Mouse (Mus musculus) neural tube, embryonic 10.5 days (tissue): ENCODE results near the gene Gorasp2.

Experiments
- DNase-seq: peaks from one replicate; pipeline ENCODE4 v3.0.0-alpha.2; 2017; ENCODE audit warnings: low spot score; ENCODE audit errors: extremely low spot score

Gorasp2 gene

DNA sequence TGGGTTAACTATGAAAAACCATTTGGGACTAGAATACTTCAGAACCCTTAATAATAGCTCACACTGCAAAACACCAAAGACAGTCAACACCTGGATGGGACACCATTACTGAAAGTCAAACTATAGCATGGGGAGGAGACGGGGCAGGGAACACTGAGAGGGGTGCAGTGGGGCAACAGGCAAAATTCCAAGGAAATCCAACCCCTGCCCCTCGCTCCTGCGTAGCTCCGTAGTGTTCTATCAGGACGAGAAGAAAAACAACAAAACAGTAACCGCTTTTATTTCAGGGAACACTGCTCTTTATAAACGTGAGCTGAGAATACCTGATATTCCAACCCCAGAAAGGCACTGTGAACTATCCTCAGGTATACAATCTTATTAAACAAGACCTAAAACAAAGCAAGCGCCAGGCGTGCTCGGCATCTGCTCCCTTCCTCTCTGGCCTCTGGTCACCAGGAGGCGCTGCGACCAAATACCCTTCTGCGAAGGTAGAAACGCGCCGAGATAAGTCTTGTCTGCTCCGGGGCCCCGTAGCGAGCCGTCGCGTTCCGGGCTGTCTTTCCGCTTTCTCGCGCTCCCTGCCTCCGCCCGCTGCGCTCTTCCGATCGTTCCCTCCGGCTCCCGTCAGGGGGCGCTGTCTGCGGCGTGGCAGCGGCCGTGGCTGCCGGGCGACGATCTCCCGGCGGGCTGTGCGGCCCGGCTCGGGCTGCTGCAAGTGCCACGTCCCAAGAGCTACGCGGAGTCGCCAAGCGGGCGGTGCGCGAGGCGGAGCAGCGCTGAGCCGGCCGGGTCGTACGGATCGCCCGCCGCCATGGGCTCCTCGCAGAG is at the start of gene Gorasp2:
Gene Gorasp2, plus strand, starts transcription at position 690 of the 828 bp plus-strand sequence.
- DNase-seq, result peak; percentile 90

GRCm38 (mm10) chr2:70614745-70615351 is 46.5 kb upstream of the Gorasp2 start:
- no peak for DNase-seq

GRCm38 (mm10) chr2:70616076-70616475 is 45.3 kb upstream of the Gorasp2 start:
- DNase-seq, result no peak

GRCm38 (mm10) chr2:70616617-70617016 is 44.8 kb upstream of the Gorasp2 start:
- DNase-seq, result no peak

GRCm38 (mm10) chr2:70619232-70619835 is 42.0 kb upstream of the Gorasp2 start:
- no peak for DNase-seq

DNA sequence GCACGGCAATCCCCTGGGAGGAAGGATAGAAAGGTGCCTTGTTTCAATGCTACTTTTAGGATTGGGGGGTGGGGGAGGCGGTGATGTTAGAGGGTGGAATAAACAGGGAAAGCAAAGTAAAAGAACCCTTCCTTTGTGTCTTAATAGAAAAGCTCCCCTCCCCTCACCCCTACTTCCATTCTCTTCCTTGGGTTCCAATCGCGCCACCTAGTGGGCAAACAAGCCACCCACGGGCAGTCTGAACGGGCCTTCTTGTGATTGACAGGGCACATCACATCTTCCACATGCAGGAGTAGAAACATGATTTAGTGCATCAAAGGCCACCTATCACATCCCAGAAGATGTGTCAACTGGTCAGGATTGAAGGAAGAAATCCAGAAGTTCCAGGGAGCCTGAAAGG is 41.2 kb upstream of the Gorasp2 start:
- peak; percentile 51 for DNase-seq

GRCm38 (mm10) chr2:70622244-70622643 is 39.1 kb upstream of the Gorasp2 start:
- no peak for DNase-seq

GRCm38 (mm10) chr2:70625761-70626160 is 35.6 kb upstream of the Gorasp2 start:
- no peak for DNase-seq

DNA sequence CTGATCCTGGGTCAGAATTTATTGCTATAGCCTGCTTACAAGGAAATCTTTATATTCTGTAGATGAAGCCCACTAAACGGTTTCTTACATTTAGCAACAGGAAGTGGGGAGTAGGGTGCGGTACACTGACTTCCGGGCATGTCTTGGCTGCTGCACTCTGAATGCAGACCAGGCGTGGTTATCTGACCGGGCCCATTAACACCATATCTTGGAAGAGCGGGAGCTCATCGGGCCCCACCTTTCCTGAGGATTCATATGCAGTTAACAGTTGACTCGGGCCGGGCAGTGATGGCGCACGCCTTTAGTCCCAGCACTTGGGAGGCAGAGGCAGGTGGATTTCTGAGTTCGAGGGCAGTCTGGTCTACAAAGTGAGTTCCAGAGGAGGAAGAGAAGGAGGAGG is 33.0 kb upstream of the Gorasp2 start:
- DNase-seq, result no peak

GRCm38 (mm10) chr2:70629339-70629761 is 32.0 kb upstream of the Gorasp2 start:
- DNase-seq, result no peak

DNA sequence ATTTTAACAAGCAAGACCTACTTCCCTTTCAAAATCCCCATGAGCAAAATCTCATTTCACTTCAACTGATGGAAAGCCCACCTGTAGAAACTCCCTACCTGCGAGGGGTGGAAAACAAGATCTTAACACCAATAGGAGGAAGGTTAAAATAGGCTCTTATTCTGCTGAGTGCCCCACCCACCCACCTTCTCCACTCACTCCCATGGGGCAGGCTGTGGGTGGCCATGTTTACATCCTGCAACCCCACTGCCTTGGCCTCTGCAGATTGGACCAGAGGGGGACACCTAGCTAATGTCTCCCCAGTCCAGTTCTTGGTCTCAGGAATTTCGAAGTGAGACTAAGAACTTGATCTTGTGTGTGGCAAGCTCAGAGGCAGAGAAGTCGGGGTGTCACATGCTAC is 31.5 kb upstream of the Gorasp2 start:
- DNase-seq, result no peak

DNA sequence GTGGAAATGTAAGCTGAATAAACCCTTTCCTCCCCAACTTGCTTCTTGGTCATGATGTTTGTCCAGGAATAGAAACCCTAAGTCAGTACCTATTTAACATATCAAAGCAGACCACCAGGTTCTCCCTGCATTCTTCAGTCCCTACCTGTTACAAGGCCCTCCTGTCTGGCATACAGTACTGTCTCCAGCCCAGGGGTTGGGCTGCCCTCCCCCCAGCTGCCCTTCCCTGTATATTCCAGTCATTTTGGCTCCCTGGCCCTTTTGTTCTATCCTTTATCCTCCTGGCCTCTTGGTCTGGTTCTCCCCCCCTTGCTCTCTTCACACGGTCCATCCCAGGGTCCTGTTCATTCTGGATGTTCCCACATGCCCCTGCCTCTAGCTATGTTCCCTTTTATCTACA is 30.1 kb upstream of the Gorasp2 start:
- DNase-seq, result no peak

DNA sequence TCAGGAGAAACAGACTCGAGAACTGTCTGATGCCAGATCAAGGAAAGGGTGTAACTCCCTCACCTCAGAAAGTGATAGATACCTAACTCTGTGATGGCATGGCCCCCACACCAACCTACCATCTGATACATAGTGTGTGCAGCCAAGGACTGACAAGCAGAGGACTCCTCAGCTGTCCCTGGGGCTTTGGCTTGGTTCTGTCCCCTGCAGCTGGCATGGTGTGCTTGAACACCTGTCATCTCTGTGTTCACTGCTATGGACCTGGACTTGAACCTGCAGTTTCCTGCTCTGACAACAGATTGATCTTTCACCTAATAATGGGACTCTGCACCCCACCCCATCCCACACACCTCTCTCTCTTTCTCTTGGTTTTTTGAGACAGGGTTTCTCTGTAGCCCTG is 29.0 kb upstream of the Gorasp2 start:
- DNase-seq, result no peak

- no peak for DNase-seq
Measured at GRCm38 (mm10) chr2:70634028-70634690, 27.2 kb upstream of the Gorasp2 start.

DNA sequence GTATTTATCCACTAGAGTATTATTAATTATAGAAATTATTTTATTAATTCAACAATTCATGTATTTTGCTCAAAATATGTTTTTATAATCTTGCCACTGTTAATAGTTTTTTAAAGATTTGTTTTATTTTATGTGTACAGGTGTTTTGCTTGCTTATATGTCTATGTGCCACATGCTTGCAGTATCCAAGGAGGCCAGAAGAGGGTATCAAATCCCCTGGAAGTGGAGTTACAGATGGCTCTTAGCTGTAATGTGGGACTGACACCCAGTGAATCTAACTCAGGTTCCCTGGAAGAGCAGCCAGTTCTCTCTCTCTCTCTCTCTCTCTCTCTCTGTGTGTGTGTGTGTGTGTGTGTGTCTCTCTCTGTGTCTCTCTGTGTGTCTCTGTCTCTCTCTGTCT is 20.4 kb upstream of the Gorasp2 start:
- DNase-seq, result no peak

GRCm38 (mm10) chr2:70642971-70643565 is 18.3 kb upstream of the Gorasp2 start:
- DNase-seq, result no peak

DNA sequence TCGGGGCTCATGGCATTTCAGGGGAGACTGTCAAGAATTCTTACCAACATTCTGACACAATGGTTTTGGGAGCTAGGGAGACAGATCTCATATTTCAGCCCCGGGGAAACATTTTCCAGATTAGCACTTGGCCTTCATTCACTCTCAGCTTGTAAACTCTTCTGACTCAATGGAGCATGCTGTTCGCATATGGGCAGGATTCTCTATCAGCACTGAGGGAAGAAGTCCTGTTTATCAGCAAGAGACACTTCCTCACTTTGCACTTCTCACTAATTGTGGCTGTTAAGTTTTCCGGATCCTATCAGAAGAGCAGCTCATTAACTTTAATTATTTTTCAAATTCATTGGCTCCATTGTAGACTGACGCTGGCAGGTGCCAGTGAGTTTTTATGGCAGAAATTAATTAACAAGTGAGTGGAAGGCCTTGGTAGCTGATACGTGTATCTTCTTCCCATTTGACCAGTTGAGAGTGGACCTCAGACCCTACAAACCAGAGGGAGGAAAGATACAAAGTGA is 16.1 kb upstream of the Gorasp2 start:
- DNase-seq, result no peak

- no peak for DNase-seq
Measured at GRCm38 (mm10) chr2:70647681-70648080, 13.7 kb upstream of the Gorasp2 start.

GRCm38 (mm10) chr2:70648271-70648670 is 13.1 kb upstream of the Gorasp2 start:
- no peak for DNase-seq

DNA sequence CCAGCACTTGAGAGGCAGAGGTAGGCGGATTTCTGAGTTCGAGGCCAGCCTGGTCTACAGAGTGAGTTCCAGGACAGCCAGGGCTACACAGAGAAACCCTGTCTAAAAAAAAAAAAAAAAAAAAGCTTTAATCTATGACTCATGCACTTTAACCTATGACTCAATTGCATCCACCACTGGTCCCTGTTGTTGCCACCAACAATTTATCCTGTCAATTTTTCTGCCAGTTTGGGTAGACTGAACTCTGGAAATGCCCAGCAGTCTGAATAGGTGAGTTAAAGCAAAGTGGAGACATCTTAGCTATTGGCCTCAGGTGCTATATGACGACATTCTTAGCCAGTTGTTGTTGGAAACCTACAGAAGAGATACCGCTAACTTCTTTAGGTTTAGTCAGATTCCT is 11.9 kb upstream of the Gorasp2 start:
- DNase-seq, result no peak

GRCm38 (mm10) chr2:70651820-70652219 is 9.6 kb upstream of the Gorasp2 start:
- no peak for DNase-seq
